Mouse (Mus musculus) thymus, postnatal 0 days (tissue): ENCODE measurements around the gene Zdhhc11. TPM values are rescaled to one million over a fixed set of nuclear protein-coding genes. Genes with fewer than 3 reads are reported as not detected.

Experiments used
- DNase-seq: peaks from one replicate; pipeline ENCODE4 v3.0.0-alpha.2; 2015; ENCODE audit warnings: low spot score
- polyA plus RNA-seq: library from polyadenylated mRNA; unstranded; fragments of >200 nt; fragmentation: Nextera tagmentation; extraction: Ambion mirVana; gene quantifications from 2 replicates; pipeline ENCODE4 v1.2.1, GENCODE M21; 2015

Gene Zdhhc11
- not detected in 2 replicates for polyA plus RNA-seq

DNA sequence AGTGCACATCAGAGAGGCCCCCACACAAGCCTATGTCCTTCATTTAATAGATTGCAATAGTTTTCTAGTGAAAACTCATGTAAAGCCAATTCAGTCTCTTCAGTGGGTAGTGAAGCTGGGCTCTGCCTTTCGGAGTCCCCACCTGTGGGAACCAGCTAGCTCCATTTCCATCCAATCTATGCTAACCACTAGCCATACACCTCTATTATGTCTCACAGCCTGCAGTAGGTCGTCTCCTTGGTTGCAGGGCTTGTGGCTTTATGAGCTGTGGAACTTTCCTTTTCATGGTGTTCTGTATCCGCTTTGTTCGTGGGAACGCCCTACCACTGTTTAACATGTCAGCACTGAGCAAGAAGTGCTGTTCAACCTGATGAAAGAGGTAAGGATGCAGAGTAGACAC, at the start of gene Zdhhc11:
TSS of gene Zdhhc11 (plus strand) at position 301 of the 400 bp plus-strand sequence.
- DNase-seq: no peak

DNA sequence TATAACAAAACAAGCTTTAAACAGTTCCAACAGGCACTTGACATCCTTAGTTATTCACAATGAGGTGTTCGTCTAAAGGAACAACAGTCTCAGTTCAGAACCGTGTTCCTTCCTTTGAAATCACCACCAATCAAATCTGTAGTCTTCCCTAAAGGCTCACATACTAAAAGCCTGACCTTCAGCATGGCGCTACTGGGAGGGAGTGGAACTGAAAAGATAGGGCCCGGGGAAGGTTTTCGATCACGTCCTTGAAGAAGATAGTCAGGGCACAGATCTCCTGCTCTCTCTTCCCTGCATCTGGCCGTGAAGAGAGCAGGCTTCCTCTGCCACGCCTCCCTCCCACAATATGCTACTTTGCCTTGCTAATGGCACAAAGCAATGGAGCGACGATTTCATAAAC, 31.4 kb upstream of the Zdhhc11 start:
- no peak for DNase-seq

DNA sequence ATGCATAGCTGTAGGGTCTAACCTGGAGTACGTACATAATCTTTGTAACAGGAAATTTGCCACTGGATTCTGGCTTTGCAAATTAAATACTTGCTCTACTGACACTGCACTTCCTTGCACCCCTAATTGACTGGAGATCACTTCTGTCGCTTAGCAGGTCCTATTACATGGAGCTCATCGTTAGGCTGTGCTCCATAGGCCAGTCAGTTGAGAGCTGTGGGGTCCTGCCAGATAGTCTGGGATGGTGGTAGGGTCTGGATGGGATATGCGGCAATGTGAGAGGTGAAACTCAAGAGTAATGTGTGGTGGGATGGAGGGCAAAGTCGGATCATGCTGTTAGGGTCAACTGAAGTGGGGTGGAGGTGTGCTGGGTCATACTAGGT, 26.7 kb upstream of the Zdhhc11 start:
- DNase-seq: peak; percentile 6

DNA sequence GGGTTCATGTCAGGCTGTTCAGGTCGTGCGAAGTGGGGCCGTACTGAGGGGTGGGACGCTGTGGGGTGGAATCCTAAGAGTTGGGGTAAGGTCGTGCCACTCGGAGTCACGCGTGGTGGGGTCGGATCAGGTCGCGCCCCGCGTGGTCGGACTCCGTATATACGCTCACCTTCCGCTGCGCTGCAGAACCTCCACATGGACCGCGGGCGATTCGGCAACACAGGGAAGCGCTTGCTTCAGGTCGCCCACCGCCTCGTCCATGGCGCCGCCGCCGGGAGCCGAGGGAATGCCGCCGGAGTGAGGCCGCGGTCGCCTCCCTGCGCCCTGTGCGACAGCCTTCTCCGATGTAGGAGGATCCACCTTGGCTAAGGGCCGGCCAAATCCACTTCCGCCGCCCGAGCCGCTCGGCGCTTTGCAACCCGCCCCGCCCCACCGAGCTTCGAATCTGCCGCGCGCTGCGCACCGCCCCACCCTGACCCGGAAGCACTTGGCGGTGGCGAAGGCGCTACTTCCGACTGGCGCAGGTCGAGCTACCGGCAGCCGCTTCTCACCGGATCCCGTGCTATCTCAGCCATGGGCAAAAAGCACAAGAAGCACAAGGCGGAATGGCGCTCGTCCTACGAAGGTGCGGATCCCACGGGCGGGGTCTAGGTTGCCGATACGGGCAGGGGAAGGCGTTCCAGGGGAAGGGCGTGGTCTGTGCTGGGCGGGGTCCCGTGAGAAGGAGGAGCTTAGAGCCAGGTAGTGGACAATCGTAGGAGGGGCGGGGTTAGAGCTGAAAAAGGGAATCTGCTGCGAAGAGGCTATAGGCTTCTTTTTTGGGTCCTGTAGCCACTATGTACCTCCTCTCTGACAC, 26.1 kb upstream of the Zdhhc11 start, which contains the start of the genes Trip13 and Brd9:
TSS of gene Trip13 (minus strand) at position 464 of the 856 bp plus-strand sequence.
TSS of gene Brd9 (plus strand) at position 491 of the 856 bp plus-strand sequence.
- peak; percentile 93 for DNase-seq

DNA sequence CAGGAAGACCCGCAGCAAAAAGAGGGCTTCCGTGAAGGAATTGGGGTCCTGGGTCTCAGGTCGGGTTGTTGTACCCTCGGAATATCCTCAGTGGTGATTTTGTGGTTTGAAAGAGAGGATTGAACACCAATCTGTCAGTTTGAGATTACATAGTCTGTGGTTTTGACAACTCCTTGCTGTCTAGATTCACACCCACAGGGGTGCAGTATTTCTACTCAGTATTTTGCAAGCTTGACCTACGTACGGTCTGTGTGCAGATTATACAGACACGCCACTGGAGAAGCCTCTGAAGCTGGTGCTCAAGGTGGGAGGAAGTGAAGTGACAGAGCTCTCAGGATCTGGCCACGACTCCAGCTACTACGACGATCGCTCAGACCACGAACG, 25.5 kb upstream of the Zdhhc11 start:
- DNase-seq: peak; percentile 18

DNA sequence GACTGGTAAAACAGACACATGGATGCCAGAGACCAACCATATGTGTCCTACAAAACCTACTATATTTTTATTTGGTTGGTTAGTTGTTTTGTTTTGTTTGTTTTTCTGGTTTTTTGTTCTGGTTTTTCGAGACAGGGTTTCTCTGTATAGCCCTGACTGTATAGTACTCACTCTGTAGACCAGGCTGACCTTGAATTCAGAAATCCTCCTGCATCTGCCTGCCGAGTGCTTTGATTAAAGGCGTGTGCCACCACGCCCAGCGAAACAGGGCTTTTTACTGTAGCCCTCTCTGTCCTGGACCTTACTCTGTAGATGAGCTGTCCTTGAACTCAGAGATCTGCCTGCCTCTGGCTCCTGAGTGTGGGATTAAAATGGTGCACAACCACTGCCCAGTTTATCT, 24.6 kb upstream of the Zdhhc11 start:
- no peak for DNase-seq

DNA sequence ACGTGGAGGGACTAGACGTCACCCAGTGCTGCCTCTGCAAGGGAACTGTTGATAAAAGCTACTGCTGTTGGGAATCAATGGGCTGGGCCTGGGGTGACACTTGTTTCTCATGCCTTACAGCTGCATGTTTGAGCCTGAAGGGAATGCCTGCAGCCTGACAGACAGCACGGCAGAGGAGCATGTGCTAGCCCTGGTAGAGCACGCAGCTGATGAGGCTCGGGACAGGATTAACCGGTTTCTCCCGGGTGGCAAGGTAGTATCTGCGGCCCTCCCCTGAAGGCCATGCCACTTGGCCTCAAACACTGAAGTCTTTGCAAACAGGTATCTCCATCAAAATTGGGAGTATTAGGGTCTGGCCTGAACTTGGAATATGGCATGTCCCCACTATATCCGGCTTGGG, 19.0 kb upstream of the Zdhhc11 start:
- DNase-seq: no peak

DNA sequence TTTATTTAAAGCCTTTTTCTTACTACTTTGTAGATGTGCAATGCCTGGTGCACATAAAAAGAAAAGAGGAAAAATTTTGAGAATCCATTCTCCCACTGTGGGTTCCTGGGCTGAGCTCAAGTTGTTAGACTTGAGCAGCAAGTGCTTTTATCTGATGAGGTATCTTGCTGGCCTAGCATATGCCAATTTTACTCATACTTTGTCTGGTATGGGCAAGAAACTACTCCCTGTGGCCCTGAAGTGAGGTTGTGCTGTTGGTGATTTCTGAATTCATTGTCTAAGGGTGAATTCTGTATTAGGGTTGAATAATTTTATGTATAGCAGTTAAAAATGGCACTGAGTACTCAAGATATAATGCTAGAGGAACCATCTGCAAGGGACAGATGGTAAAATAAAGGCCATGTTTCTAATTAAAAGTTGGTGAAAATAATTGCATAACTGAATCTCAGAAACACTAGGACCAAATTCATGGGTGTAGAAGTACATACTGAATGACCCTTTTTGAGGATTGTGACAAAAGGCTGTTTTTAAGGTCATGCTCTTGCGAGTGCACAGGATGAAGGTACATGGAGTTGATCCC, 10.0 kb upstream of the Zdhhc11 start:
- DNase-seq: no peak

DNA sequence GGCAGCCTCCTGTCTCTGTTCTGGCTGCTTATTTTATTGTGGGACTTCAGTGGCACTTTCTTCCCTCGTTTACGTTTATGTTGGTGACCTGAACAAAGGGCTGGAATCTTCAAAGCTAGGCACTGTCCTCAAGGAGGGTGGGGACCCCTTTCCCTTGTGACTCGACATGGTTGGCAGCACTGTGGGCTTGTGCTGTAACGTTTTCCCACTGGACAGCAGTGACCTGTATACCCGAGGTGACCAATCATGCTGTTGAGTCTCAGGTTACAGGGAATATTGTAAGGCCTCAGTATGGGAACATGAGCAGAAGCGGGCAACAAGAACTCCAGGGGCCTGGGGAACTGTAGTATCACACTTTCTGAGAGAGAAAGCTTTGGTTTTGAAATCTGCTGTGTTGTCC, 9.0 kb upstream of the Zdhhc11 start:
- DNase-seq: no peak

DNA sequence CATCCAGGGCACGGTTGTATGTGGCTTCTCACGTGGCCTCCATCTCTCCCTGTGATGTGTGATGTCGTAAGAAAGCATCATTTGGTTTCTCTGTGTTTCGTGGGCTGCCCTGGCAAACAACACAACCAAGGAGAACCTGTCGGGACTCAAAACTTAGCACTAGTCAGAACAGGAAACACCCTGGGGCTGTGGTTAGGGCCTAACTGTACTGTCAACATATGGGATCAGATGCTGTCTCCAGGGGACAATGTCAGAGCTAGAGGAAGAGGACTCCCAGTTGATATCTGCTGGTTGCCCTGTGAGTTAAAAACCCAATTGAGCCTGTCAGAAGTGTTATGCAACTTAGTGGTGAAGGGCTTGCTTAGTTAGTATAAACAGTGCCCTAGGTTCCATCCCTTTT, 8.1 kb upstream of the Zdhhc11 start:
- DNase-seq: no peak

DNA sequence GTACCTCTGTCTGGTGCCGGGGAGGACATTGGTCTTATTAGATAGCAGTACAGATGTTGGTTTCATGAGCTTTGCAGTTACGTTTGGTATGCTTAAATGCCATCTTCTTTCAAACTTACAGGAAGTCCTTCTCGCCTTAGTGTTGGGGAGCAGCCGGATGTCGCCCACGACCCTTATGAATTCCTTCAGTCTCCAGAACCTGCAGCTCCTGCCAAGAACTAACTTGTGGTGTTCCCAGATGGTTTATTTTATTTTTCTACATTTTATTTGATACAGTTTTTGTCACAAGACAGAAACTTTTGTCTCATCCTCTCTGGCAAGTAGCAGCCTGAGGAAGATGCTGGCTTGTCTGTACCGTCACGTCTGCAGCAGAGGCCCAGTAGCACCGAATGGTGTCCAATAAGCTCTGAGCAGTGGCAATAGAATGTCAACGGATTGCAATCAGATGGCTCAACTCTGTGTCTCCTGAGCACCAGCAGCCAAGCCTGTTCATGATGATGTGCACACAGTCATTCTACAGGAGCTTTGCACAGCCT, 3.5 kb upstream of the Zdhhc11 start:
- no peak for DNase-seq

DNA sequence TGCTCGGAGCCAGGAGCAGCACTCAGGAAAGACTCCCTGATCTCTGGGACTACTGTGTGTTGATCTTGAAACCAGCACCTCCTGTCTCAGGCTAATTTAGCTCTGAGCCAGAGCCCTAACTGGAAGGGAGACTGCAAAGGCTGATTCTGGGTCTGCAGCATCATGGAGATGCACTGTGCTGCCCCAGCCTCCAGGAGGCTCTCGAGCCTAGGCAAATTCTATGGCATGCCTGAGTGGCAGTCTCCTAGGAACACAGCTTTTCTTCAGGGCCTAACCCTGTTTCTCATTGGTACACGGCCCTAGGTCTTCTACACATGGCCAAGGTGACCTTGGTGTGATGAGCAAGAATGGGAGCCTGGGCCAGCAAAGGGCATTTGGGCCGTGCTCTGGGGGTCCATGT, 2.5 kb upstream of the Zdhhc11 start:
- no peak for DNase-seq

DNA sequence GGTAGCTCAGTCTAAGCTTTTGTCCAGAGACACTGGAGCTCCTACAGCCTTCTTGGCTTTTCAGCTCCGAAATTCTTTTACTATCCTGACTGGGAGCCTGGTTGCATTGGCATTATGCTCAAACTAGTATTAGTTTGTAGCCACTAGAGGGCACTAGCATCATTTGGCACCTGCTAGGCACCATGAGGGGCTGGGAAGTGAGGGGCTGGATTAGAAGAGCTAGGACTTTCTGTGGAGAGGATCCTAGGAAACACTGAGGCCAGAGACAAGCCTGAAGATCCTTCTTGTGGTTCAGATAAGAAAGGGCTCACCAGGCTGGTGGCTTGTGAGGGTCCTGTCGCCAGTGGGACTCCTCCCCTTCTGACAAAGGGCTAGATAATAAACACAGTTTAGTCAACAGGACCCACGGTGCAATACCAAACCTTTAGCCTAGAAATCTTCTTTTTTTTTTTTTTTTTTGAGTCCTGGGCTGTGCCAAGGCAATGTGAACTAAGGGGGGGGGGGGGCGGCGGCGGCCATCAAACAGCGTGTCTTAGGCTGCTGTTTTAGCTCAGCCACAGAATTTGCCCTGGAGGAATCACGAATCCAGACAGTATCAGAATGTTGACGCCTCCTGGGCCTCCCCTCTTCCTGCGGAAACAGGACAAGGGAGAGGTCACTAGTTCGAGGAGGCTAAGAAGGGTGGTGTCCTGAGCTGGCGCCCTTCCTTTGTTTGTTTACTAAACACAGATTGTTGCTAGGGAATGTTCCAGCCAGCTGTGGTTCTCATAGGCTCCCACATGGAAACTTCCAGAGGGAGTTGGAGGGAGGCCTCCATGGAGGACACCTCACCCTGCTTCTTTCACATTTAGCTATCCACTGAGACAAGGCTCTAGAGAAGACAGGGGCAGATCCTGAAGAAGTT, 7.1 kb downstream of the Zdhhc11 start:
- DNase-seq: peak; percentile 54

DNA sequence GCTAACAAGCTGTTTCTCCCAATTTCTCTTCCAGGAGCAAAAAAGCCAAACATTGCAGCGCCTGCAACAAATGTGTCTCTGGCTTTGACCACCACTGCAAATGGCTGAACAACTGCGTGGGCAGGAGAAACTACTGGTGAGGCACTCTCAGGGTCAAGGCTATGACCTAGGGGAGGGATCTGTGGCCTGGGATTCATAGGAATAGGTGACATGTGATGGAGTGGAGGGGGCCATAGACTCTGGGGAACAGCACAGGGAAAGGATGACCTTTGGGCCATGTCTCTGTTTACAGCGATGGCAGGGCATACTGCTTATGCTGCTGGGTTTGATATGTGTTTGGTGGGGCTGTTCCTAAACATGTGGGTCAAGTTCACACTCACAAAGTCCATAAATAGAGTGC, 10.9 kb downstream of the Zdhhc11 start:
- DNase-seq: no peak

DNA sequence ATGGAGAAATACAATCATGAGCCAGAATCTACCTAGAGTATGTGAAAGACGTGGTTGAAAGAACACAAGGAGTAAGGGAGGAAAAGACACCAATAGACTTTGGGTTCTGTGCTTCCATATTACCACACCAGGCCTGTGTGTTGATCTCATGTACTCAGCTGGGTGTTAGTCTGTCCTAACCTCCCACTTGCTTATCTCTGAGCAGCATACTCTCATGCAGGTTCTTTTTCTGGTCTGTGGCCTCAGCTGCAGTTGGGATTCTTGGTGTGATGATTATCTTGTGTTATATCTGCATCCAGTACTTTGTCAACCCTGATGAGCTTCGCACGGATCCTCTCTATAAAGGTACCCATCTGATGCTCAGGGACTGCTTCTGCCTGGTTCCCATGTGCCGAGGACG, 13.3 kb downstream of the Zdhhc11 start:
- DNase-seq: no peak

DNA sequence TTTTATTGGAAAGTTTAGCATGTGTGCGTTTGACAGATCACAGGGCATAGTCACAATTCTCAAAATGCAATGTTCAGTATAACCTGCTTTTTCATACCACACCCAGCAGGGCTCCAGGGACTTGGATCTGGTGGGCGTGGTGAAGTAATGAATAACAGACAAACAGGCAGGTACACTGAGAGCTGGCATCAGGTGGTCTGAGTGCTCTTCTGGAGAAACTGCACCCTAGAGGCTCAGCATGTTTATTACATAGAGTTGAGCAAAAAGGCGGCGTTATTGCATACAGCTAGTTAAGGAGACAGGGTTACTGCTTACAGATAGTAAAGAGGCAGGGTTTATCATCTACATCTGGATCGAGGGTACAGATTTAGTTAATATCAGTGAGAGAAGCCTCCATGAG, 26.7 kb downstream of the Zdhhc11 start:
- no peak for DNase-seq

DNA sequence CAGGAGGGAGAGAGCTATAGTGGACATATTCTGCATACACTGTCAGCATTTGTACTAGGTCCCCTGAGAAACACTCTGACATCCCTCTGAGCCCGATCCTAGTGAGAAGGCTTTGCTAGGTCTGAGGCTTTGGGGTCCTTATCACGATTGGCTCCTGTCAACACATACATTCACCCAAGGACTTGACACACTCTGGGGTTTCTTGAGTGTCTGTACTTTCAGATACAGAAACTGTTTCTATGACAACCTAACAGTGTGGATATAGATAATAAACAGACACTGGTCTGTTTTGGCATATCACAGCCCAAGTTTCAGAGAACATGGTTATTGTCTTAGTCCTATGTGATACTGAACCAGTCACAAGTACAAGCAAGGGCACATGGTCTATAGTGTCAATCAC, 27.1 kb downstream of the Zdhhc11 start:
- no peak for DNase-seq

DNA sequence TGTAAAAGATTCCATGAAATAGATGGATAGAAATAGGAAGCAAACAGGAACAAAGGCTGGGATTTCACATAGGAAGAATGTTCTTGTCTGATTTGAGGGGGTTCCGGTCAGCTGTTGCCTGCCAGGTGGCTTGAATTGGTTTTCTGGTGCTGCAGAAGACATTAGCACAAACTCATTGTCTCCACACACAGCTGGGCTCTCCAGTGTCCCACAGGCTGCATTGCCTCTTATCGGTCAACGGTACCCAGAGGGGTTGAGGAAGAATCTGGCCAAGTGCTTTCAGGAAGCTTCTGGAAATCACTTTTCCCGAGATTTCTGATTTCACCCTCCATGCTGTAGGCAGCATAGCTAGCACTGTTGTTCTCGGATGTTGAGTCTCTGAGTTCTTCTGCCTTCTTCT, 27.6 kb downstream of the Zdhhc11 start:
- no peak for DNase-seq

DNA sequence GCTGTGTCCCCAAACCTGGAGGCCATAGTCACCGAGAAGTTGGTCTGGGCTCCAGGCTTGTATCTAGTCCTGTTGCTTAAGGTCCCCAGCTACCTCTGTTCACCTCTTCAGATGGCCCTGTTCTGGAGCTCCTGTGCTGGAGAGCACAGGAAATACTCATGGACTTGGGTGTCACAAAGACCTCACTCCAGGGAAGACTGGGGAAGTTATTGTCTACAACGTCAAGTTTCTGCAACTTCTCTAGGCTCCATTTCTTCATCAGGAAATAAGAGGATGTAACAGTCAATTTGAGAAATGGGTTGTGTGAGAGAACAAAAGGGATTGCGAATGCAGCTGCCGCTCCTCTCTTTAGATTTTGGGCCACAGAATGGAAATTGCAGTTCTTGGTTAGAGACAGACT, 32.8 kb downstream of the Zdhhc11 start:
- no peak for DNase-seq

DNA sequence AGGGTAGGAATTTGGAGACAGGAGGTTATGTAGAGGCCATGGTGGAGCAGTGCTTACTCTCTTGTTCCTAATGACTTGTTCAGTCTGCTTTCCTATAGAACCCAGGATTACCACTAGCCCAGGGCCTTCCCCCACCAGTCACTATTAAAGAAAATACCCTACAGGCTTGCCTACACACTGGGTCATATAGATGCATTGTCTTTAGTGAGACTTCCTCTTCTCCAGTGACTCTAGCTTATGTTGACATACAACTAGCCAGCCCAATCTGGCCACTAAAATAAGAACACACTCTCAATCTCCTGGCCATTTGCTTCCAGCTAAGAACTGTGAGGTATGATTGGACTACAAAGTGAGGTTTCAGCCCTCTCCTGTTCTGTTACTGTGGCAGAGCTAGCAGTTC, 36.9 kb downstream of the Zdhhc11 start:
- no peak for DNase-seq

DNA sequence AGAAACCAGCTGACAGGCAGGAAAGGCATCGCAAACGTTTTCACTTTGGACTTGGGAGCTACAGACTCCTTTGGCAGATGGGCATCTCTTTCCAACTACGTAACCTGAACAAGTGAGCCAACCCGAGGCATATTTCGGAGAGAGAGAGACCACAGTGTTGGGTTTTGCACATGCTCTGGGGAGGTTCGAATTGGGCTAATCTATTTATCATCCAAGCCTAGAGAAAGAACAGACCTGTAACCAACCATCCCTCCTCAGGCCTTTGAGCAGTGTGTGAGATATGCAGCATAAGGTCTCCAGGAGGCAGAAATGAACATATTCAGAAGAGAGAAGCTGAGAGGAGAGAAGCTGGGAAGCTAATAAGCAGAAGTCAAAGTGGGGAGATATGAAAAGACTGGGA, 37.3 kb downstream of the Zdhhc11 start:
- DNase-seq: no peak

DNA sequence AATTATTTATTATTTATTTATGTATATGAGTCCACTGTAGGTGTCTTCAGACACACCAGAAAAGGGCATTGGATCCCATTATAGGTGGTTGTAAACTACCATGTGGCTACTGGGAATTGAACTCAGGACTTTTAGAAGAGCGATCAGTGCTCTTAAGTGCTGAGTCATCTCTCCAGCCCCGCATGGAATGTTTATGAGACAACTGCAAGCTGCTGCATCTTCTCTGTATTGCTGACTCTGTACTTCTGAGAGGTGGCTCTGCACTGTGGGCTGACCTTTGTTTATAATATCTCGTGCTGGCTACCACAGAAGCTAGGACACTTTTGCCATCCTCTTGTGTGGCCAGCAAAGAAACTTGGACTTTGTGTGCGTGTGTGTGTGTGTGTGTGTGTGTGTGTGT, 37.8 kb downstream of the Zdhhc11 start:
- DNase-seq: no peak
